Mouse (Mus musculus): ENCODE results near the gene Itpr1.

DNA sequence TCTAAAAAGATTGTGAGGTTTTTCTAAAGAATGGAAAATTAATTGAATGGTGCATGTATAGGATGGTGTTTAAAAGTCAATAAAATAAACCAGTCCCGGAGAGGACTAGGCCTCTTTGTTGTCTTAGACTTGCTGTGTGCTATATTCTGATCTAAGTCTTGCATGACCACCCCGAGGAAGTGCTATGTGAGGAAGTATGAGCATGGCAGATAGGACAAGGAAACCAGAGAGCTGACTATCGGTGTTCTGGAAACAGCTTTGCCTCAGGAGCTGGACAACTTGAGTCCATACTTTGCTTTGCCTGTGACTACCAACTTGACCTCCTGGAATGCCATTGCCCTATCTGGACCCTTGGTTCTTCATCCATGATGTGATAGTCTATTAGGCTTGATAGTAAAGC lies 48.6 kb downstream of the Itpr1 start:
- TF ChIP-seq TAL1 (IDR thresholded peaks at IDR 0.05; ENCODE audit: low read length) (no peak), GATA1 (IDR thresholded peaks at IDR 0.05; ENCODE audit: low read length) (no peak)

Measured in erythroblast, embryonic 14.5 days (primary cell).